Mouse (Mus musculus): ENCODE measurements around the gene Nags. TPM values are rescaled to one million over a fixed set of nuclear protein-coding genes. Genes with fewer than 3 reads are reported as not detected.
A peak's percentile ranks its signal among the peaks of the same experiment; 100 is the strongest.

Gene Nags
- total RNA-seq (2015) (0.29 and 0.39 TPM in 2 replicates), total RNA-seq (2017) (0.20 TPM in 1 of 2 replicates, not detected in the other)

GRCm38 (mm10) chr11:102145471-102146001, at the start of gene Nags:
TSS of gene Nags (plus strand) at chr11:102145513.
- ATAC-seq (replicated peaks; ENCODE audit: poor library complexity) = no peak; the same call in 1 of the 2 replicates

- no peak for ATAC-seq (replicated peaks; ENCODE audit: poor library complexity)
Observed at GRCm38 (mm10) chr11:102095676-102096075, 49.6 kb upstream of the Nags start.

GRCm38 (mm10) chr11:102096446-102096845, 48.9 kb upstream of the Nags start:
- ATAC-seq (replicated peaks; ENCODE audit: poor library complexity) = no peak

- peak; percentile 82 for ATAC-seq (replicated peaks; ENCODE audit: poor library complexity)
Observed at GRCm38 (mm10) chr11:102096887-102097391, 48.4 kb upstream of the Nags start.

- ATAC-seq (replicated peaks; ENCODE audit: poor library complexity) = no peak
Observed at GRCm38 (mm10) chr11:102101219-102101618, 44.1 kb upstream of the Nags start, which contains the start of gene Ppy. TSS of gene Ppy (minus strand) at chr11:102101319.

GRCm38 (mm10) chr11:102102485-102103258, 42.6 kb upstream of the Nags start:
- ATAC-seq (replicated peaks; ENCODE audit: poor library complexity) = peak; percentile 65

GRCm38 (mm10) chr11:102106911-102107310, 38.4 kb upstream of the Nags start:
- ATAC-seq (replicated peaks; ENCODE audit: poor library complexity) = no peak

GRCm38 (mm10) chr11:102107732-102108131, 37.6 kb upstream of the Nags start, which contains the start of gene Pyy:
TSS of gene Pyy (minus strand) at chr11:102107832.
- no peak for ATAC-seq (replicated peaks; ENCODE audit: poor library complexity)

GRCm38 (mm10) chr11:102111576-102111975, 33.7 kb upstream of the Nags start:
- ATAC-seq (replicated peaks; ENCODE audit: poor library complexity) = no peak

- no peak for ATAC-seq (replicated peaks; ENCODE audit: poor library complexity)
Observed at GRCm38 (mm10) chr11:102116241-102116640, 29.1 kb upstream of the Nags start.

- no peak for ATAC-seq (replicated peaks; ENCODE audit: poor library complexity)
Observed at GRCm38 (mm10) chr11:102117386-102117785, 27.9 kb upstream of the Nags start.

- ATAC-seq (replicated peaks; ENCODE audit: poor library complexity) = no peak
Observed at GRCm38 (mm10) chr11:102134516-102134915, 10.8 kb upstream of the Nags start.

GRCm38 (mm10) chr11:102137625-102138446, 7.5 kb upstream of the Nags start:
- ATAC-seq (replicated peaks; ENCODE audit: poor library complexity) = peak; percentile 63

GRCm38 (mm10) chr11:102138447-102138740, 6.9 kb upstream of the Nags start:
- peak; percentile 91 for ATAC-seq (replicated peaks; ENCODE audit: poor library complexity)

GRCm38 (mm10) chr11:102140508-102140907, 4.8 kb upstream of the Nags start:
- peak; percentile 64 for ATAC-seq (replicated peaks; ENCODE audit: poor library complexity)

GRCm38 (mm10) chr11:102142355-102142754, 3.0 kb upstream of the Nags start:
- no peak for ATAC-seq (replicated peaks; ENCODE audit: poor library complexity)

- peak; percentile 53 for ATAC-seq (replicated peaks; ENCODE audit: poor library complexity)
Observed at GRCm38 (mm10) chr11:102144957-102145470, 299 bp upstream of the Nags start.

- ATAC-seq (replicated peaks; ENCODE audit: poor library complexity) = peak; percentile 68
Observed at GRCm38 (mm10) chr11:102146005-102146404, 692 bp downstream of the Nags start.

GRCm38 (mm10) chr11:102146531-102146930, 1.2 kb downstream of the Nags start:
- peak; percentile 15; the same call in 1 of the 2 replicates for ATAC-seq (replicated peaks; ENCODE audit: poor library complexity)

- ATAC-seq (replicated peaks; ENCODE audit: poor library complexity) = no peak
Observed at GRCm38 (mm10) chr11:102147213-102147989, 2.1 kb downstream of the Nags start.

Measured in megakaryocyte progenitor cell, adult 5-6 weeks (primary cell).